ENCODE assay signal across 21 mouse cellular contexts in genomic region chr9:61206725-61207365, GRCm38 (mm10).
DNase-seq lines count a peak whose midpoint lies in the region; ATAC-seq and TF ChIP-seq lines count a peak whose summit lies in the region.
"Had no signal": no experiment of that assay in that cellular context is flagged by ENCODE, and none has a peak within 500 bp of the region (broad histone marks: within the 10 kb centered on the region; RNA-seq: fewer than 3 reads in every experiment).

No protein-coding gene starts in this region.

- no peak overlapping the region for H3K9ac ChIP-seq in hindbrain, embryonic 12.5 days
- no peak overlapping the region for H3K9ac ChIP-seq in hindbrain, postnatal 0 days (replicated peaks; ENCODE audit: low read length)
- no peak overlapping the region for H3K9ac ChIP-seq in neural tube, embryonic 14.5 days (replicated peaks; ENCODE audit: low read depth, low read length)
- H3K9ac ChIP-seq in neural tube, embryonic 15.5 days (replicated peaks) = no peak overlapping the region
- H3K9ac ChIP-seq in forebrain, embryonic 16.5 days (replicated peaks; ENCODE audit: low read depth, low read length) = no peak overlapping the region
- H3K9ac ChIP-seq: heart, embryonic 12.5 days; liver, embryonic 13.5 days; midbrain, embryonic 15.5 days had no signal

- H3K4me1 ChIP-seq in hindbrain, embryonic 12.5 days = peaks cover 28% of the 10 kb centered on the region
- no peaks in the 10 kb centered on the region for H3K4me1 ChIP-seq in hindbrain, postnatal 0 days (ENCODE audit: insufficient read depth, low read length)
- H3K4me1 ChIP-seq in neural tube, embryonic 14.5 days (ENCODE audit: control insufficient read depth, insufficient read depth, low read length) = 0 out of 2 replicates have a peak, but pooled peaks cover 6% of the 10 kb centered on the region
- H3K4me1 ChIP-seq in neural tube, embryonic 15.5 days = peaks cover 24% of the 10 kb centered on the region
- H3K4me1 ChIP-seq in forebrain, embryonic 16.5 days (replicated peaks; ENCODE audit: control insufficient read depth, insufficient read depth, low read length) = peaks cover 10% of the 10 kb centered on the region
- H3K4me1 ChIP-seq: liver, embryonic 13.5 days had no signal

- H3K36me3 ChIP-seq in hindbrain, embryonic 12.5 days = no peaks in the 10 kb centered on the region
- no peaks in the 10 kb centered on the region for H3K36me3 ChIP-seq in hindbrain, postnatal 0 days (ENCODE audit: insufficient read depth, low read length)
- H3K36me3 ChIP-seq in neural tube, embryonic 14.5 days (ENCODE audit: control insufficient read depth, insufficient read depth, low read length) = no peaks in the 10 kb centered on the region
- H3K36me3 ChIP-seq in neural tube, embryonic 15.5 days = no peaks in the 10 kb centered on the region
- H3K36me3 ChIP-seq in forebrain, embryonic 16.5 days (ENCODE audit: control insufficient read depth, insufficient read depth) = no peaks in the 10 kb centered on the region
- H3K36me3 ChIP-seq: G1E; heart, embryonic 12.5 days; liver, embryonic 13.5 days; midbrain, embryonic 15.5 days had no signal

- WGBS in hindbrain, embryonic 12.5 days = 56% methylated on average over 13 of the region's 13 CpGs
- WGBS in hindbrain, postnatal 0 days = 44% methylated on average over 13 of the region's 13 CpGs
- WGBS in neural tube, embryonic 14.5 days = 35% methylated on average over 13 of the region's 13 CpGs
- whole genome bisulfite sequencing in neural tube, embryonic 15.5 days = 35% methylated on average over 13 of the region's 13 CpGs
- WGBS in forebrain, embryonic 16.5 days = 24% methylated on average over 13 of the region's 13 CpGs

- H3K9me3 ChIP-seq in hindbrain, embryonic 12.5 days (replicated peaks) = no peaks in the 10 kb centered on the region
- H3K9me3 ChIP-seq in hindbrain, postnatal 0 days (ENCODE audit: low read length) = no peaks in the 10 kb centered on the region
- no peaks in the 10 kb centered on the region for H3K9me3 ChIP-seq in neural tube, embryonic 14.5 days (ENCODE audit: control insufficient read depth, low read length)
- no peaks in the 10 kb centered on the region for H3K9me3 ChIP-seq in neural tube, embryonic 15.5 days (replicated peaks)
- no peaks in the 10 kb centered on the region for H3K9me3 ChIP-seq in forebrain, embryonic 16.5 days (ENCODE audit: control insufficient read depth, low read length)
- H3K9me3 ChIP-seq: G1E; heart, embryonic 12.5 days; liver, embryonic 13.5 days; midbrain, embryonic 15.5 days had no signal

- no peak for TF ChIP-seq CTCF in hindbrain, postnatal 0 days (IDR thresholded peaks at IDR 0.05; ENCODE audit: low read depth)

- no peak overlapping the region for H3K4me2 ChIP-seq in hindbrain, embryonic 12.5 days (replicated peaks)
- H3K4me2 ChIP-seq in hindbrain, postnatal 0 days (ENCODE audit: low read depth, low read length) = no peak overlapping the region
- no peak overlapping the region for H3K4me2 ChIP-seq in neural tube, embryonic 14.5 days (ENCODE audit: low read depth, low read length)
- no peak overlapping the region for H3K4me2 ChIP-seq in neural tube, embryonic 15.5 days
- H3K4me2 ChIP-seq in forebrain, embryonic 16.5 days (ENCODE audit: low read length) = no peak overlapping the region
- H3K4me2 ChIP-seq: heart, embryonic 12.5 days; liver, embryonic 13.5 days; midbrain, embryonic 15.5 days had no signal

- peaks cover 19% of the 10 kb centered on the region for H3K27me3 ChIP-seq in hindbrain, embryonic 12.5 days
- H3K27me3 ChIP-seq in hindbrain, postnatal 0 days (ENCODE audit: insufficient read depth, low read length) = no peaks in the 10 kb centered on the region
- H3K27me3 ChIP-seq in neural tube, embryonic 14.5 days (ENCODE audit: control insufficient read depth, insufficient read depth, low read length) = no peaks in the 10 kb centered on the region
- peaks cover 12% of the 10 kb centered on the region; the same call in 1 of the 2 replicates for H3K27me3 ChIP-seq in neural tube, embryonic 15.5 days (replicated peaks)
- H3K27me3 ChIP-seq in forebrain, embryonic 16.5 days (replicated peaks; ENCODE audit: control insufficient read depth, insufficient read depth, low read length) = no peaks in the 10 kb centered on the region
- H3K27me3 ChIP-seq: midbrain, embryonic 15.5 days had no signal

- H3K27ac ChIP-seq in hindbrain, embryonic 12.5 days = peak overlapping the region; percentile 36; the same call in 1 of the 2 replicates
- no peak overlapping the region for H3K27ac ChIP-seq in hindbrain, postnatal 0 days
- H3K27ac ChIP-seq in neural tube, embryonic 14.5 days (ENCODE audit: low read depth, low read length) = no peak overlapping the region
- H3K27ac ChIP-seq in neural tube, embryonic 15.5 days (replicated peaks) = no peak overlapping the region
- H3K27ac ChIP-seq in forebrain, embryonic 16.5 days (ENCODE audit: low read length) = no peak overlapping the region
- H3K27ac ChIP-seq: liver, embryonic 13.5 days had no signal

- no peak overlapping the region for H3K4me3 ChIP-seq in hindbrain, embryonic 12.5 days
- H3K4me3 ChIP-seq in hindbrain, postnatal 0 days (ENCODE audit: low read length) = no peak overlapping the region
- no peak overlapping the region for H3K4me3 ChIP-seq in neural tube, embryonic 14.5 days (ENCODE audit: low read depth, low read length)
- no peak overlapping the region for H3K4me3 ChIP-seq in neural tube, embryonic 15.5 days (replicated peaks)
- H3K4me3 ChIP-seq in forebrain, embryonic 16.5 days (replicated peaks; ENCODE audit: low read length) = no peak overlapping the region
- H3K4me3 ChIP-seq: heart, embryonic 12.5 days; liver, embryonic 13.5 days; midbrain, embryonic 15.5 days had no signal

- DNase-seq in hindbrain, postnatal 0 days (ENCODE audit: low spot score) = no peak
- DNase-seq in cerebellum, adult 8-10 months = no peak
- DNase-seq in frontal cortex, postnatal 14 days (ENCODE audit: low spot score in 2 of 2) = no peak
- DNase-seq: B cell, adult 2 months; cerebellum, adult 11-12 months; gastrocnemius, postnatal 14 days; heart, adult 18-20 months; heart, postnatal 14 days; kidney, adult 11 months; kidney, postnatal 4 days; liver, embryonic 13.5 days; lung, adult 2 months; lung, postnatal 14 days had no signal

- ATAC-seq in hindbrain, embryonic 12.5 days (ENCODE audit: low FRiP score) = peak; percentile 88
- ATAC-seq in hindbrain, postnatal 0 days = no peak
- peak; percentile 84; the same call in 1 of the 2 replicates for ATAC-seq in neural tube, embryonic 14.5 days (ENCODE audit: low read depth)
- ATAC-seq in neural tube, embryonic 15.5 days (ENCODE audit: low FRiP score) = no peak
- peak; percentile 76 for ATAC-seq in forebrain, embryonic 16.5 days
- ATAC-seq: midbrain, embryonic 15.5 days; Patski had no signal

Comparison
In these comparisons a context has a peak if more than half of its experiments do, and no peak if none do; other contexts are left out.
1. ATAC-seq: peak in hindbrain, embryonic 12.5 days (single experiment), neural tube, embryonic 14.5 days (single experiment) and forebrain, embryonic 16.5 days (single experiment); none in hindbrain, postnatal 0 days (single experiment) and neural tube, embryonic 15.5 days (single experiment).